Mouse (Mus musculus): ENCODE data around the gene Rnf26. TPM values are rescaled to one million over a fixed set of nuclear protein-coding genes. Genes with fewer than 3 reads are reported as not detected.
"Not testable (repeated sequence)": the region's sequence is repeated elsewhere in the genome, so short reads cannot be mapped to it uniquely, and the experiment has no call there.

The Rnf26 gene
- total RNA-seq, 2 experiments from 2014 or later = 29.2 to 30.7 TPM

GRCm38 (mm10) chr9:44116182-44116581, 2.9 kb upstream of the Rnf26 start:
- no peak overlapping the region for H3K27ac ChIP-seq
- no peak for DNase-seq (ENCODE audit: low spot score in 2 of 2)
- no peak overlapping the region for H3K4me3 ChIP-seq
- peak; percentile 39 for TF ChIP-seq CTCF (conservative IDR thresholded peaks at IDR 0.05)

- DNase-seq (ENCODE audit: low spot score in 2 of 2) = no peak
- no peak for TF ChIP-seq CTCF (conservative IDR thresholded peaks at IDR 0.05)
- Histone ChIP-seq H3K27ac (no peak overlapping the region), H3K4me3 (no peak overlapping the region)
Measured at GRCm38 (mm10) chr9:44115599-44115998, 2.3 kb upstream of the Rnf26 start.

GRCm38 (mm10) chr9:44114453-44114852, 1.1 kb upstream of the Rnf26 start:
- no peak for TF ChIP-seq CTCF (conservative IDR thresholded peaks at IDR 0.05)
- Histone ChIP-seq H3K27ac (no peak overlapping the region), H3K4me3 (no peak overlapping the region)
- DNase-seq (ENCODE audit: low spot score in 2 of 2) = no peak

- not testable (repeated sequence) for H3K4me3 ChIP-seq; H3K27ac ChIP-seq; DNase-seq (ENCODE audit: low spot score in 2 of 2)
Measured at GRCm38 (mm10) chr9:44111909-44112308, 1.4 kb downstream of the Rnf26 start.

GRCm38 (mm10) chr9:44109360-44110095, 3.8 kb downstream of the Rnf26 start:
- H3K27ac ChIP-seq = peak overlapping the region; percentile 32; the same call in 1 of the 2 replicates
- peak; percentile 77 to 86 for DNase-seq (ENCODE audit: low spot score in 2 of 2)
- TF ChIP-seq CTCF (conservative IDR thresholded peaks at IDR 0.05) = peak; percentile 92
- peak overlapping the region; percentile 17; the same call in 1 of the 2 replicates for H3K4me3 ChIP-seq

GRCm38 (mm10) chr9:44108269-44109055, 4.9 kb downstream of the Rnf26 start:
- no peak for DNase-seq (ENCODE audit: low spot score in 2 of 2)
- peak overlapping the region; percentile 17 for H3K4me3 ChIP-seq
- no peak for TF ChIP-seq CTCF (conservative IDR thresholded peaks at IDR 0.05)
- H3K27ac ChIP-seq = peak overlapping the region; percentile 83; the same call in 1 of the 2 replicates

- DNase-seq (ENCODE audit: low spot score in 2 of 2) = peak in 1 of 2 experiments; percentile 64
- Histone ChIP-seq H3K27ac (peak overlapping the region; percentile 83), H3K4me3 (peak overlapping the region; percentile 17)
- peak; percentile 78 for TF ChIP-seq CTCF (conservative IDR thresholded peaks at IDR 0.05)
Measured at GRCm38 (mm10) chr9:44107557-44108179, 5.6 kb downstream of the Rnf26 start.

- Histone ChIP-seq H3K4me3 (peak within 1 kb of the TSS; percentile 17), H3K27ac (peak within 1 kb of the TSS; percentile 83)
- DNase-seq (ENCODE audit: low spot score in 2 of 2) = peak; percentile 65 to 80
- no peak for TF ChIP-seq CTCF (conservative IDR thresholded peaks at IDR 0.05)
Measured at GRCm38 (mm10) chr9:44107110-44107509, 6.2 kb downstream of the Rnf26 start, which contains the start of gene C1qtnf5. C1qtnf5 (plus strand) TSS chr9:44107245.

- DNase-seq (ENCODE audit: low spot score in 2 of 2) = no peak
- no peak for TF ChIP-seq CTCF (conservative IDR thresholded peaks at IDR 0.05)
- peak overlapping the region; percentile 83 for H3K27ac ChIP-seq
- H3K4me3 ChIP-seq = no peak overlapping the region; the same call in 1 of the 2 replicates
Measured at GRCm38 (mm10) chr9:44106596-44106995, 6.7 kb downstream of the Rnf26 start.

- no peak overlapping the region for H3K4me3 ChIP-seq
- no peak for TF ChIP-seq CTCF (conservative IDR thresholded peaks at IDR 0.05)
- H3K27ac ChIP-seq = peak overlapping the region; percentile 83; the same call in 1 of the 2 replicates
- no peak for DNase-seq (ENCODE audit: low spot score in 2 of 2)
Measured at GRCm38 (mm10) chr9:44106182-44106581, 7.1 kb downstream of the Rnf26 start.

- H3K27ac ChIP-seq = no peak overlapping the region; the same call in 1 of the 2 replicates
- H3K4me3 ChIP-seq = no peak overlapping the region
- DNase-seq (ENCODE audit: low spot score in 2 of 2) = no peak
- no peak for TF ChIP-seq CTCF (conservative IDR thresholded peaks at IDR 0.05)
Measured at GRCm38 (mm10) chr9:44105781-44106180, 7.5 kb downstream of the Rnf26 start.

GRCm38 (mm10) chr9:44104881-44105280, 8.4 kb downstream of the Rnf26 start:
- Histone ChIP-seq H3K4me3 (no peak overlapping the region), H3K27ac (no peak overlapping the region)
- DNase-seq (ENCODE audit: low spot score in 2 of 2) = no peak
- TF ChIP-seq CTCF (conservative IDR thresholded peaks at IDR 0.05) = no peak

- DNase-seq (ENCODE audit: low spot score in 2 of 2) = no peak
- Histone ChIP-seq H3K27ac (no peak within 1 kb of the TSS), H3K4me3 (no peak within 1 kb of the TSS)
- TF ChIP-seq CTCF (conservative IDR thresholded peaks at IDR 0.05) = no peak
Measured at GRCm38 (mm10) chr9:44101490-44101889, 11.8 kb downstream of the Rnf26 start, which contains the start of gene Mfrp. Mfrp (plus strand) TSS chr9:44101729.
